Mouse (Mus musculus) forebrain, postnatal 0 days (tissue): ENCODE measurements at regions not wholly inside any gene's neighbourhood (a gene's known extent, or its start where the extent isn't known, plus 50 kb on each side); places are given as distances from the start of the nearest gene placed in this dataset.

Source experiments
- ATAC-seq: fragments of 200-750 bp; cut with Nextera tagmentation; 2 replicates; pipeline ENCODE4 v1.8.0; 2017; ENCODE audit warnings: mild to moderate bottlenecking, moderate library complexity
- DNase-seq: peaks from one replicate; pipeline ENCODE4 v3.0.0-alpha.2; 2015
- H3K27ac ChIP-seq: fragments of 300-500 bp; sonication (generic); 2 replicates; pipeline ENCODE4 v1.5.1; 2014; ENCODE audit warnings: low read depth, mild to moderate bottlenecking, antibody characterized with exemption, low read length, moderate library complexity, mixed read lengths
- H3K27me3 ChIP-seq: fragments of 300-500 bp; sonication (generic); 2 replicates; pipeline ENCODE4 v1.6.1; 2014; ENCODE audit warnings: mild to moderate bottlenecking, low read length, mixed read lengths; ENCODE audit not compliant: insufficient read depth
- H3K36me3 ChIP-seq: fragments of 300-500 bp; sonication (generic); 2 replicates; pipeline ENCODE4 v1.6.1; 2014; ENCODE audit warnings: mild to moderate bottlenecking, moderate library complexity; ENCODE audit not compliant: insufficient read depth
- H3K4me1 ChIP-seq: fragments of 300-500 bp; sonication (generic); 2 replicates; pipeline ENCODE4 v1.6.1; 2014; ENCODE audit warnings: antibody characterized with exemption; ENCODE audit not compliant: insufficient read depth
- H3K4me2 ChIP-seq: fragments of 300-500 bp; sonication (generic); 2 replicates; pipeline ENCODE4 v1.6.1; 2014; ENCODE audit warnings: low read depth, mild to moderate bottlenecking, moderate library complexity
- H3K4me3 ChIP-seq: fragments of 300-500 bp; sonication (generic); 2 replicates; pipeline ENCODE4 v1.5.1; 2014; ENCODE audit warnings: low read depth, low read length, mixed read lengths
- H3K9ac ChIP-seq: fragments of 300-500 bp; sonication (generic); 2 replicates; pipeline ENCODE4 v1.6.1; 2014; ENCODE audit warnings: mild to moderate bottlenecking
- H3K9me3 ChIP-seq: fragments of 300-500 bp; sonication (generic); 2 replicates; pipeline ENCODE4 v1.6.1; 2016; ENCODE audit warnings: low read length
- CTCF ChIP-seq: sonication (generic); IDR thresholded peaks from 2 replicates; pipeline ENCODE4 v1.5.1; 2016; ENCODE audit warnings: antibody characterized with exemption, control low read depth, low read depth
- WGBS: fragments of 180-500 bp; shearing (Covaris S2); extraction: QIAGEN DNeasy Blood & Tissue Kit; methylation state at CpG from one replicate; pipeline ENCODE4 v1.1.7; 2014; 5-methylcytosine and 5-hydroxymethylcytosine counted together

GRCm38 (mm10) chr3:34781770-34782169 lies 131.6 kb downstream of the Sox2 start:
- H3K4me1 ChIP-seq: no peaks in the 10 kb centered on the region
- no peaks in the 10 kb centered on the region for H3K27me3 ChIP-seq
- no peaks in the 10 kb centered on the region for H3K36me3 ChIP-seq
- no peak for ATAC-seq
- H3K4me2 ChIP-seq: no peak overlapping the region
- no peak overlapping the region for H3K27ac ChIP-seq
- no peaks in the 10 kb centered on the region for H3K9me3 ChIP-seq
- no peak for TF ChIP-seq CTCF
- 81% methylated on average over 6 of the region's 6 CpGs for WGBS
- no peak overlapping the region for H3K4me3 ChIP-seq
- no peak for DNase-seq
- H3K9ac ChIP-seq: no peak overlapping the region

- Histone ChIP-seq H3K4me1 (no peaks in the 10 kb centered on the region), H3K9me3 (no peaks in the 10 kb centered on the region), H3K4me2 (no peak overlapping the region), H3K9ac (no peak overlapping the region), H3K27me3 (no peaks in the 10 kb centered on the region), H3K4me3 (no peak overlapping the region), H3K27ac (no peak overlapping the region), H3K36me3 (no peaks in the 10 kb centered on the region)
- WGBS: 80% methylated on average over 1 of the region's 1 CpGs
- no peak for TF ChIP-seq CTCF
- ATAC-seq: no peak
- no peak for DNase-seq
Observed at GRCm38 (mm10) chr3:34783398-34783797, 133.2 kb downstream of the Sox2 start.

- TF ChIP-seq CTCF: no peak
- Histone ChIP-seq H3K36me3 (no peaks in the 10 kb centered on the region), H3K4me3 (no peak overlapping the region), H3K9me3 (no peaks in the 10 kb centered on the region), H3K9ac (no peak overlapping the region), H3K4me2 (no peak overlapping the region), H3K4me1 (no peaks in the 10 kb centered on the region), H3K27me3 (no peaks in the 10 kb centered on the region), H3K27ac (no peak overlapping the region)
- 72% methylated on average over 3 of the region's 3 CpGs for WGBS
- DNase-seq (no peak), ATAC-seq (no peak)
Observed at GRCm38 (mm10) chr3:34787211-34787610, 137.0 kb downstream of the Sox2 start.

- WGBS: 16% methylated on average over 23 of the region's 23 CpGs
- peak; percentile 76 for ATAC-seq
Observed at GRCm38 (mm10) chr3:34795103-34795983, 145.1 kb downstream of the Sox2 start.

GRCm38 (mm10) chr3:34795984-34796266 lies 145.7 kb downstream of the Sox2 start:
- peak overlapping the region; percentile 25 for H3K4me3 ChIP-seq
- WGBS: 11% methylated on average over 5 of the region's 5 CpGs
- peak overlapping the region; percentile 48 for H3K4me2 ChIP-seq
- peaks cover 4% of the 10 kb centered on the region; the same call in 1 of the 2 replicates for H3K4me1 ChIP-seq
- H3K9ac ChIP-seq: peak overlapping the region; percentile 32; the same call in 1 of the 2 replicates
- H3K9me3 ChIP-seq: no peaks in the 10 kb centered on the region
- no peaks in the 10 kb centered on the region for H3K36me3 ChIP-seq
- no peak for ATAC-seq
- no peak for TF ChIP-seq CTCF
- no peak overlapping the region for H3K27ac ChIP-seq
- no peaks in the 10 kb centered on the region; the same call in 1 of the 2 replicates for H3K27me3 ChIP-seq
- no peak for DNase-seq

More at GRCm38 (mm10) chr3:34795103-34795983, 145.1 kb downstream of the Sox2 start:
- Histone ChIP-seq H3K27me3 (no peaks in the 10 kb centered on the region; the same call in 1 of the 2 replicates), H3K9ac (peak overlapping the region; percentile 32; the same call in 1 of the 2 replicates), H3K9me3 (no peaks in the 10 kb centered on the region), H3K36me3 (no peaks in the 10 kb centered on the region), H3K4me3 (peak overlapping the region; percentile 25), H3K4me2 (peak overlapping the region; percentile 48), H3K4me1 (peaks cover 4% of the 10 kb centered on the region; the same call in 1 of the 2 replicates), H3K27ac (no peak overlapping the region)
- peak; percentile 25 for DNase-seq
- TF ChIP-seq CTCF: no peak

- Histone ChIP-seq H3K9ac (no peak overlapping the region), H3K27ac (no peak overlapping the region), H3K9me3 (no peaks in the 10 kb centered on the region), H3K4me1 (no peaks in the 10 kb centered on the region), H3K4me3 (no peak overlapping the region), H3K36me3 (no peaks in the 10 kb centered on the region), H3K27me3 (no peaks in the 10 kb centered on the region; the same call in 1 of the 2 replicates), H3K4me2 (no peak overlapping the region)
- WGBS: 30% methylated on average over 6 of the region's 6 CpGs
- DNase-seq (no peak), ATAC-seq (no peak)
- TF ChIP-seq CTCF: no peak
Observed at GRCm38 (mm10) chr3:34808833-34809232, 158.6 kb downstream of the Sox2 start.

- Histone ChIP-seq H3K36me3 (no peaks in the 10 kb centered on the region), H3K27me3 (no peaks in the 10 kb centered on the region; the same call in 1 of the 2 replicates), H3K4me1 (no peaks in the 10 kb centered on the region), H3K27ac (no peak overlapping the region), H3K9ac (no peak overlapping the region), H3K4me3 (no peak overlapping the region), H3K9me3 (no peaks in the 10 kb centered on the region), H3K4me2 (no peak overlapping the region)
- WGBS: 69% methylated on average over 4 of the region's 4 CpGs
- no peak for DNase-seq
- TF ChIP-seq CTCF: no peak
- ATAC-seq: no peak
Observed at GRCm38 (mm10) chr3:34811753-34812152, 161.5 kb downstream of the Sox2 start.
